Mouse (Mus musculus) liver, postnatal 0 days (tissue): ENCODE results near the gene Acaa1a. TPM values are rescaled to one million over a fixed set of nuclear protein-coding genes. Genes with fewer than 3 reads are reported as not detected.
A peak's percentile ranks its signal among the peaks of the same experiment; 100 is the strongest.

ENCODE experiments used
- ATAC-seq: fragments of 200-750 bp; cut with Nextera tagmentation; 2 replicates; pipeline ENCODE4 v1.8.0; 2017; ENCODE audit warnings: mild to moderate bottlenecking, moderate library complexity
- DNase-seq: peaks from one replicate; pipeline ENCODE4 v3.0.0-alpha.2; 2016
- H3K27ac ChIP-seq: fragments of 300-500 bp; sonication (generic); 2 replicates; pipeline ENCODE4 v1.5.1; 2014; ENCODE audit warnings: antibody characterized with exemption, moderate library complexity, mild to moderate bottlenecking, low read depth
- H3K27me3 ChIP-seq: fragments of 300-500 bp; sonication (generic); 2 replicates; pipeline ENCODE4 v1.6.1; 2014; ENCODE audit warnings: low read length, control low read depth, mixed read lengths; ENCODE audit not compliant: insufficient read depth
- H3K36me3 ChIP-seq: fragments of 300-500 bp; sonication (generic); replicated peaks from 2 replicates; pipeline ENCODE4 v1.6.1; 2014; ENCODE audit warnings: mild to moderate bottlenecking, control low read depth, low read length, moderate library complexity, mixed read lengths; ENCODE audit not compliant: insufficient read depth
- H3K4me1 ChIP-seq: fragments of 300-500 bp; sonication (generic); 2 replicates; pipeline ENCODE4 v1.6.1; 2014; ENCODE audit warnings: antibody characterized with exemption, mild to moderate bottlenecking, control low read depth; ENCODE audit not compliant: insufficient read depth
- H3K4me2 ChIP-seq: fragments of 300-500 bp; sonication (generic); 2 replicates; pipeline ENCODE4 v1.6.1; 2014; ENCODE audit warnings: low read depth, mild to moderate bottlenecking, low read length, moderate library complexity, mixed read lengths
- H3K4me3 ChIP-seq: fragments of 300-500 bp; sonication (generic); 2 replicates; pipeline ENCODE4 v1.5.1; 2014; ENCODE audit warnings: low read depth, low read length
- H3K9ac ChIP-seq: fragments of 300-500 bp; sonication (generic); replicated peaks from 2 replicates; pipeline ENCODE4 v1.6.1; 2014; ENCODE audit warnings: mild to moderate bottlenecking, moderate library complexity
- H3K9me3 ChIP-seq: fragments of 300-500 bp; sonication (generic); 2 replicates; pipeline ENCODE4 v1.6.1; 2016; ENCODE audit warnings: mild to moderate bottlenecking, control low read depth, low read length, mixed read lengths
- CTCF ChIP-seq: sonication (generic); IDR thresholded peaks from 2 replicates; pipeline ENCODE4 v1.5.1; 2016; ENCODE audit warnings: antibody characterized with exemption, low read depth
- EP300 ChIP-seq: IDR thresholded peaks from 2 replicates; pipeline ENCODE4 v1.6.1; 2016; ENCODE audit warnings: antibody characterized with exemption, low read depth, mild to moderate bottlenecking
- WGBS: fragments of 180-500 bp; shearing (Covaris S2); extraction: QIAGEN DNeasy Blood & Tissue Kit; methylation state at CpG from one replicate; pipeline ENCODE4 v1.1.7; 2014; ENCODE audit not compliant: insufficient replicate concordance; 5-methylcytosine and 5-hydroxymethylcytosine counted together
- polyA plus RNA-seq: library from polyadenylated mRNA; unstranded; fragments of >200 nt; fragmentation: Nextera tagmentation; extraction: Ambion mirVana; gene quantifications from 2 replicates; pipeline ENCODE4 v1.2.1, GENCODE M21; 2015

Gene Acaa1a
- polyA plus RNA-seq, 1 experiment from 2014 or later, result 132 TPM

DNA sequence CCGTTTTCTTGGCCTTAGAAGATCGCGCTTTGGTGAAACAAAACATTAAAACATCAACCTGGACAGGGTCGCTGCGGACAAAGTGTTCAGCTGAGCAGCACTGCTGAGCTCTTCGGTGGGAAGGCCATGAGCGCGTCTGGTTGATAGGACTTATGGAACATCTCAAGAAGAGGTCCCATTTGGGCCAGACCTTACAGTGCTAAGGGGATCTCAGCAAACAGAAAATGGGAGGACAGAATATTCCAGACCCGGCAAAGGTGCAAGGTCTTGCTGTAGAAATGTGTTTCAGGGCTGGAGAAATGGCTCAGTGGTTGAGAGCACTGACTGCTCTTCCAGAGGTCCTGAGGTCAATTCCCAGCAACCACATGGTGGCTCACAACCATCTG lies 16.2 kb upstream of the Acaa1a start:
- WGBS, result 2% methylated on average over 9 of the region's 9 CpGs
- ATAC-seq, result no peak
- no peaks in the 10 kb centered on the region; the same call in 1 of the 2 replicates for H3K36me3 ChIP-seq
- H3K9ac ChIP-seq, result peak overlapping the region; percentile 69
- no peaks in the 10 kb centered on the region for H3K9me3 ChIP-seq
- DNase-seq, result no peak
- TF ChIP-seq EP300 (no peak), CTCF (no peak)
- no peaks in the 10 kb centered on the region for H3K27me3 ChIP-seq
- H3K4me3 ChIP-seq, result peak overlapping the region; percentile 82
- peak overlapping the region; percentile 96 for H3K27ac ChIP-seq
- H3K4me1 ChIP-seq, result peaks cover 13% of the 10 kb centered on the region
- H3K4me2 ChIP-seq, result peak overlapping the region; percentile 70

DNA sequence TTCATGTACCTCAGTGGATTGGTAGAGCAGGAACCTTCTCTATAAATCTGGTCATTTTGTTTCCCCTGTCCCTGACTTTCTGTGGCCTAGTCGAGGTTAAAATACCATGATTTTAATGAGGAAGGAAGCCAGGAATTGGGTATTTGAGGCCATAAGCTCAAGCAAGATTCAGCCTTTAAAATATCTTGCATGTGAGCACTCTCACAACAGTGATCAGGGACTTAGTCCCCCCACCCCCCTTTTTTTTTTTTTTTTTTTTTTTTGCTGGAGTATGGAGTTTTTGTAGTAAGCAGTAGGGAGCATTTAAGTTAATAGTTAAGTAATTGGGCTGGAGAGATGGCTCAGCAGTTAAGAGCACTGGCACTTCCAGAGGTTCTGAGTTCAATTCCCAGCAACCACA lies 15.3 kb upstream of the Acaa1a start:
- Histone ChIP-seq H3K27ac (peak overlapping the region; percentile 96; the same call in 1 of the 2 replicates), H3K4me2 (peak overlapping the region; percentile 70), H3K27me3 (no peaks in the 10 kb centered on the region), H3K9ac (no peak overlapping the region), H3K4me3 (no peak overlapping the region), H3K9me3 (no peaks in the 10 kb centered on the region), H3K4me1 (peaks cover 13% of the 10 kb centered on the region), H3K36me3 (no peaks in the 10 kb centered on the region)
- 47% methylated on average over 1 of the region's 1 CpGs for whole genome bisulfite sequencing
- no peak for TF ChIP-seq CTCF
- no peak for TF ChIP-seq EP300
- ATAC-seq, result no peak
- no peak for DNase-seq

DNA sequence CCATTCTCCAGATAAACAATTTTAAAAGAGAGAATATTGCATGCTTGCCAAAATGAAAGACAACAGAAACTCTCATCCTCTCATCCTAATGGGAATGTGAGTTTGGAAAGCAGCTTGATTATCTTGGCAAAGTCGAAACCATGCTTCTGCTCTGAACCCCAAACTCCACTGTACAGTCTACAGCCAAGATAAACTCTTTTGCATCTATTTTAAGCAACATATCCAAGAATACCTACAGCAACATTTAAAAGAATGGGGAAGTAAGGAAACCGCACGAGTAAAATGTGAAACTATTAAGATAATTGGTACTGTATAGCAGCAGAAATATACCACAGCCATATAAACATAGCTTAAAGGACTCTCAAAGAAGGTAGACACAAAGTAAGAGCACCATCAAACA lies 11.0 kb upstream of the Acaa1a start:
- Histone ChIP-seq H3K27me3 (no peaks in the 10 kb centered on the region), H3K27ac (no peak overlapping the region), H3K4me1 (peaks cover 3% of the 10 kb centered on the region; the same call in 1 of the 2 replicates), H3K9me3 (no peaks in the 10 kb centered on the region), H3K9ac (no peak overlapping the region), H3K36me3 (no peaks in the 10 kb centered on the region), H3K4me3 (no peak overlapping the region), H3K4me2 (no peak overlapping the region)
- no peak for TF ChIP-seq CTCF
- TF ChIP-seq EP300, result no peak
- DNase-seq (no peak), ATAC-seq (no peak)
- 30% methylated on average over 3 of the region's 3 CpGs for WGBS

DNA sequence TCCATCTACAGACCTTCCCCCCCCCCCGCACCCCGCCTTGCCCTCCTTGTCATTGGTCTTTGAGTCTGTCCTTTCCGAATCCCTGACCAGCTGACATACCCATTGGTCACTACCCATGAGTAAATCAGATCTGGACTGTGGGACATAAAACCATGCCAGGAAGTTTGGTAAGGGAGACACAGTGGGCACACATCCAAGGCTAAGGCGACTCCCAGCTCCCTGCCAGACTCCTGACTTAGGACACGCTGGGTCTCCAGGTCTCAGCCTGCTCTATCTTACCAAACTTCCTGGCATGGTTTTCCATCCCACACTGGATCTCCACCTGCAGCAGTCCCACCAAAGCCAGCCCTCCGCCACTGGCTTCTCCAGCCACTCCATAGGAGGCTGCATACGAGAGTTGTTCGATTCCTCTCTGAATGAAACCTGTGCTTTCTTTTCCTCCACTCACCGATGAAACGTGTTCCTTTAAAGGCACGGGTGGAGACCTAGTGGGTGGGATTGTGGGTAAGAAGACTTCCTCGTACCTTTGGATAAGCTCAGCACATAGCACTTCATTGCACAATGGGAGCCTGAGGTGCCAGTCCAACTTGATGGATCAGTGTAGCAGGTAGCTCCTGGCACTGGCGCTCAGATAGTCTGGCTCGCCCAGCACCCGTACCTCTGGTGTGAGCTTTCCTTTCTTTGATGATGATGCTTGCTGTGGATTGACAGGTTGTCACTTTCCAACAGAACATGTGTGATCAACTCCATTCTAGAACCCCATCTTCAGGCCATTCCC lies 9.1 kb upstream of the Acaa1a start:
- Histone ChIP-seq H3K4me1 (peaks cover 5% of the 10 kb centered on the region; the same call in 1 of the 2 replicates), H3K27me3 (no peaks in the 10 kb centered on the region), H3K9ac (no peak overlapping the region), H3K4me3 (no peak overlapping the region), H3K9me3 (no peaks in the 10 kb centered on the region), H3K36me3 (no peaks in the 10 kb centered on the region), H3K27ac (no peak overlapping the region), H3K4me2 (no peak overlapping the region)
- TF ChIP-seq CTCF, result no peak
- TF ChIP-seq EP300, result no peak
- 81% methylated on average over 15 of the region's 15 CpGs for WGBS
- DNase-seq, result no peak
- ATAC-seq, result no peak

DNA sequence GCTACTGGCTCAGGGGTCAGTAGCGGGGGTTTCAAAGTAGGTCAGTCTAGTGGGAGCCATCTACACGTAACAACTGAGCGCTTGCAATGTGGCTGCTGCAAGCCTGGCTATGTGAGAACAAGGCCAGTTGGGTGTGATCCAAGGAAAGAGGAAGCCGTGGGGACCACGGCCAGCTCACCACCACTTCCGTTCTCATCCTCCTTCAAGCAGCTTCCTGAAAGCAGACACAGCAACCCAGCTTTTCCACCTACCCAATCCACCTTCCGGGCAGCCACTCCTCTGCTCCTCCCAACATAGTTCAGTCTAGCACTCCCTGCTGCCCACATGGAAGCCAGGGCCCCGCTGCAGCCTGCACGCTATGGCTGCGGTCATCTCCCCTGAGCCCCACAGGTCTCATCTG lies 5.2 kb upstream of the Acaa1a start:
- Histone ChIP-seq H3K4me2 (peak overlapping the region; percentile 2; the same call in 1 of the 2 replicates), H3K9me3 (no peaks in the 10 kb centered on the region), H3K27me3 (no peaks in the 10 kb centered on the region), H3K9ac (no peak overlapping the region), H3K4me3 (no peak overlapping the region), H3K4me1 (peaks cover 15% of the 10 kb centered on the region), H3K36me3 (peaks cover 16% of the 10 kb centered on the region; the same call in 1 of the 2 replicates), H3K27ac (peak overlapping the region; percentile 61)
- WGBS, result 19% methylated on average over 10 of the region's 10 CpGs
- ATAC-seq (peak; percentile 58), DNase-seq (peak; percentile 57)
- no peak; the same call in 1 of the 2 replicates for TF ChIP-seq EP300
- TF ChIP-seq CTCF, result no peak

DNA sequence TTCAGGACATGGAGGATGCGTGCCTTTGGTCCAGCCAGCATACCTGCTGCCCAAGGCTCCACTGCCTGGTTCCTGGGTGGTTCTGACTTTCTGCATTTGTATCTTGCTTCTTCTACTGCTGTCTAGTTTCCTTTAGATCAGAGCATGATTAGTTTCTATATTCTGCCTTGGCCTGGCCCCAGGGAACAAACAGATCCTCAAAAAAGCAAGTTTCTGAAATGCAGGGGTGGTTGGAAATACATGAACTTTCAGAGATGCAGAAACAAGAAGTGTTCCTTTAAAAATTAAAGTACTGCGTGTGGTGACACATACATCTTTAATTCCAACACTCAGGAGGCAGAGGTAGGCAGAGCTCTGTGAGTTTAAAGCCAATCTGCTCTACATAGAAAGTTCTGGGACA lies 4.6 kb upstream of the Acaa1a start:
- peak overlapping the region; percentile 61; the same call in 1 of the 2 replicates for H3K27ac ChIP-seq
- peaks cover 16% of the 10 kb centered on the region; the same call in 1 of the 2 replicates for H3K36me3 ChIP-seq
- peaks cover 18% of the 10 kb centered on the region for H3K4me1 ChIP-seq
- WGBS, result 70% methylated on average over 2 of the region's 2 CpGs
- DNase-seq (no peak), ATAC-seq (no peak)
- TF ChIP-seq CTCF (no peak), EP300 (no peak)
- no peak overlapping the region for H3K9ac ChIP-seq
- 0 out of 2 replicates have a peak overlapping the region, but pooled peaks have one; percentile 2 for H3K4me2 ChIP-seq
- H3K9me3 ChIP-seq, result no peaks in the 10 kb centered on the region
- H3K4me3 ChIP-seq, result no peak overlapping the region
- H3K27me3 ChIP-seq, result no peaks in the 10 kb centered on the region
